Mouse (Mus musculus) MEL (cell line): Measurements from ENCODE around the gene Slc4a10. TPM values are rescaled to one million over a fixed set of nuclear protein-coding genes. Genes with fewer than 3 reads are reported as not detected.
A peak's percentile ranks its signal among the peaks of the same experiment; 100 is the strongest.

Experiments used
- DNase-seq: peaks from one replicate; pipeline ENCODE4 v3.0.0; 2011; ENCODE audit warnings: low read depth, low spot score
- H3K27ac ChIP-seq: 2 replicates; pipeline ENCODE4 v1.5.1; 2012; ENCODE audit warnings: low read depth, mild to moderate bottlenecking, control low read depth, low read length, moderate library complexity; ENCODE audit not compliant: control insufficient read depth
- H3K27me3 ChIP-seq, 2 experiments: fragments of 150-350 bp in 1 of 2; sonication (generic) in 1 of 2; 2 replicates each; pipeline ENCODE4 v1.6.1; 2012; ENCODE audit warnings: low read length in 2 of 2, mild to moderate bottlenecking in 2 of 2, improper control_type of control experiment in 1 of 2, moderate library complexity in 1 of 2; ENCODE audit not compliant: insufficient read depth in 2 of 2, control insufficient read depth in 1 of 2
- H3K36me3 ChIP-seq, 2 experiments: 2 replicates each; pipeline ENCODE4 v1.6.1; 2012 to 2014; ENCODE audit warnings: low read length in 2 of 2, improper control_type of control experiment in 1 of 2, inconsistent platforms in 1 of 2, mild to moderate bottlenecking in 1 of 2; ENCODE audit not compliant: insufficient read depth in 2 of 2, control insufficient read depth in 1 of 2
- H3K4me1 ChIP-seq, 2 experiments: fragments of 150-350 bp in 1 of 2; sonication (generic) in 1 of 2; 2 replicates each; pipeline ENCODE4 v1.6.1; 2012; ENCODE audit warnings: low read length in 2 of 2, improper control_type of control experiment in 1 of 2, mild to moderate bottlenecking in 1 of 2; ENCODE audit not compliant: insufficient read depth in 2 of 2, control insufficient read depth in 1 of 2
- H3K4me3 ChIP-seq, 2 experiments: fragments of 150-350 bp in 1 of 2; sonication (generic) in 1 of 2; 2 replicates each; pipeline ENCODE4 v1.5.1; 2012; ENCODE audit warnings: low read depth in 2 of 2, low read length in 2 of 2, mild to moderate bottlenecking in 2 of 2, moderate library complexity in 2 of 2, control low read depth in 1 of 2, improper control_type of control experiment in 1 of 2; ENCODE audit not compliant: control insufficient read depth in 1 of 2, insufficient read depth in 1 of 2
- H3K79me2 ChIP-seq: 2 replicates; pipeline ENCODE4 v1.6.1; 2012; ENCODE audit warnings: mild to moderate bottlenecking, low read length, moderate library complexity; ENCODE audit not compliant: control insufficient read depth, poor library complexity, insufficient read depth
- H3K9ac ChIP-seq: 2 replicates; pipeline ENCODE4 v1.6.1; 2012; ENCODE audit warnings: low read depth, mild to moderate bottlenecking, control low read depth, low read length, moderate library complexity; ENCODE audit not compliant: control insufficient read depth, poor library complexity, severe bottlenecking
- H3K9me3 ChIP-seq: fragments of 150-350 bp; sonication (generic); replicated peaks from 2 replicates; pipeline ENCODE4 v1.6.1; 2012; ENCODE audit warnings: mild to moderate bottlenecking, low read length, improper control_type of control experiment, moderate library complexity; ENCODE audit not compliant: insufficient read depth
- BHLHE40 ChIP-seq: IDR thresholded peaks from 2 replicates; pipeline ENCODE4 v1.6.1; 2012; ENCODE audit warnings: low read depth, mild to moderate bottlenecking, inconsistent platforms, low read length, improper control_type of control experiment, borderline replicate concordance
- ELF1 ChIP-seq: IDR thresholded peaks from 2 replicates; pipeline ENCODE4 v1.6.1; 2014; ENCODE audit warnings: low read depth, mild to moderate bottlenecking, inconsistent platforms, low read length, improper control_type of control experiment, moderate library complexity
- EP300 ChIP-seq, 2 experiments: IDR thresholded peaks; 2 replicates each; pipeline ENCODE4 v1.6.1; 2011; ENCODE audit warnings: improper control_type of control experiment in 2 of 2, low read length in 2 of 2, low read depth in 1 of 2, mild to moderate bottlenecking in 1 of 2
- ETS1 ChIP-seq: IDR thresholded peaks from 2 replicates; pipeline ENCODE4 v1.6.1; 2012; ENCODE audit warnings: low read depth, mild to moderate bottlenecking, inconsistent platforms, low read length, improper control_type of control experiment, moderate library complexity
- GABPA ChIP-seq: IDR thresholded peaks from 2 replicates; pipeline ENCODE4 v1.6.1; 2012; ENCODE audit warnings: low read depth, mild to moderate bottlenecking, inconsistent platforms, low read length, improper control_type of control experiment, moderate library complexity
- GATA1 ChIP-seq: IDR thresholded peaks from 2 replicates; pipeline ENCODE4 v1.6.1; 2011; ENCODE audit warnings: low read depth, low read length, improper control_type of control experiment
- JUND ChIP-seq: IDR thresholded peaks from 2 replicates; pipeline ENCODE4 v1.6.1; 2011; ENCODE audit warnings: low read depth, mild to moderate bottlenecking, improper control_type of control experiment, low read length
- KAT2A ChIP-seq: conservative IDR thresholded peaks from 2 replicates; pipeline ENCODE4 v1.6.1; 2012; ENCODE audit warnings: low read depth, low read length, improper control_type of control experiment, inconsistent platforms
- MAX ChIP-seq: IDR thresholded peaks from 2 replicates; pipeline ENCODE4 v1.6.1; 2011; ENCODE audit warnings: low read length, improper control_type of control experiment
- MAZ ChIP-seq: IDR thresholded peaks from 2 replicates; pipeline ENCODE4 v1.6.1; 2012; ENCODE audit warnings: low read depth, mild to moderate bottlenecking, inconsistent platforms, low read length, improper control_type of control experiment
- MXI1 ChIP-seq: IDR thresholded peaks from 2 replicates; pipeline ENCODE4 v1.6.1; 2011; ENCODE audit warnings: mild to moderate bottlenecking, low read depth, low read length, improper control_type of control experiment
- MYC ChIP-seq: IDR thresholded peaks from 2 replicates; pipeline ENCODE4 v1.6.1; 2011; ENCODE audit warnings: low read depth, mild to moderate bottlenecking, low read length, improper control_type of control experiment, moderate library complexity
- POLR2A ChIP-seq, 2 experiments: IDR thresholded peaks; 2 replicates each; pipeline ENCODE4 v1.6.1; 2011 to 2012; ENCODE audit warnings: low read length in 2 of 2, mild to moderate bottlenecking in 2 of 2, control low read depth in 1 of 2, improper control_type of control experiment in 1 of 2, low read depth in 1 of 2, moderate library complexity in 1 of 2; ENCODE audit not compliant: control insufficient read depth in 1 of 2, insufficient read depth in 1 of 2, poor library complexity in 1 of 2
- POLR2AphosphoS2 ChIP-seq: IDR thresholded peaks from 2 replicates; pipeline ENCODE4 v1.6.1; 2011; ENCODE audit warnings: low read length, improper control_type of control experiment
- POLR2AphosphoS5 ChIP-seq: IDR thresholded peaks from 2 replicates; pipeline ENCODE4 v1.6.1; 2012; ENCODE audit warnings: low read depth, borderline replicate concordance, mild to moderate bottlenecking, inconsistent platforms, low read length, moderate library complexity, mixed read lengths
- RAD21 ChIP-seq: IDR thresholded peaks from 2 replicates; pipeline ENCODE4 v1.6.1; 2011; ENCODE audit warnings: mild to moderate bottlenecking, low read depth, low read length, improper control_type of control experiment
- RCOR1 ChIP-seq: IDR thresholded peaks from 2 replicates; pipeline ENCODE4 v1.6.1; 2012; ENCODE audit warnings: low read depth, mild to moderate bottlenecking, inconsistent platforms, low read length, improper control_type of control experiment
- TAL1 ChIP-seq: IDR thresholded peaks from 2 replicates; pipeline ENCODE4 v1.6.1; 2012; ENCODE audit warnings: mild to moderate bottlenecking, inconsistent platforms, low read length, moderate library complexity, mixed read lengths
- TCF12 ChIP-seq: IDR thresholded peaks from 2 replicates; pipeline ENCODE4 v1.6.1; 2014; ENCODE audit warnings: low read depth, mild to moderate bottlenecking, inconsistent platforms, low read length, improper control_type of control experiment, moderate library complexity
- UBTF ChIP-seq: IDR thresholded peaks from 2 replicates; pipeline ENCODE4 v1.6.1; 2012; ENCODE audit warnings: low read depth, mild to moderate bottlenecking, inconsistent platforms, low read length, improper control_type of control experiment, moderate library complexity, borderline replicate concordance; ENCODE audit not compliant: insufficient read depth
- ZC3H11A ChIP-seq: IDR thresholded peaks from 2 replicates; pipeline ENCODE4 v1.6.1; 2012; ENCODE audit warnings: low read depth, mild to moderate bottlenecking, inconsistent platforms, low read length, improper control_type of control experiment
- polyA plus RNA-seq, 2 experiments: library from polyadenylated mRNA; stranded (reverse) in 1 of 2; unstranded in 1 of 2; fragments of >175 nt in 1 of 2; fragments of >200 nt in 1 of 2; gene quantifications; 2 replicates each; pipeline versions ENCODE4 v1.2.1 to v1.2.4; 2012; ENCODE audit warnings: low replicate concordance in 2 of 2, low read depth in 1 of 2; ENCODE audit not compliant: insufficient read length in 2 of 2, insufficient read depth in 1 of 2, missing spikeins in 1 of 2
- total RNA-seq: library from RNA; depleted of rRNA; stranded (reverse); fragments of 300-350 nt; gene quantifications from 2 replicates; pipeline ENCODE4 v1.2.3, GENCODE M21; 2012

The Slc4a10 gene
- total and polyA plus RNA-seq, 3 experiments: 0.08 TPM; not detected in 2

GRCm38 (mm10) chr2:62316930-62317329 lies 270.7 kb downstream of the Slc4a10 start:
- Histone ChIP-seq H3K27ac (no peak overlapping the region), H3K27me3 (no peaks in the 10 kb centered on the region), H3K79me2 (no peaks in the 10 kb centered on the region), H3K4me1 (peaks cover 3 to 5% of the 10 kb centered on the region in 2 experiments; a peak in 2 of 4 replicates), H3K9me3 (no peaks in the 10 kb centered on the region), H3K4me3 (no peak overlapping the region), H3K36me3 (peaks cover 0 to 10% of the 10 kb centered on the region in 2 experiments; a peak in 2 of 4 replicates), H3K9ac (no peak overlapping the region)
- TF ChIP-seq GATA1 (peak; percentile 79), KAT2A (no peak), BHLHE40 (peak; percentile 57; the same call in 1 of the 2 replicates), EP300 (IDR thresholded peaks at IDR 0.05; ENCODE audit: low read depth in 1 of 2, low read length in 2 of 2) (peak; percentile 77), RCOR1 (peak; percentile 57; the same call in 1 of the 2 replicates), MAX (peak; percentile 30; the same call in 1 of the 2 replicates), TCF12 (peak; percentile 83), MYC (peak; percentile 55; the same call in 1 of the 2 replicates), ETS1 (peak; percentile 78), MXI1 (peak; percentile 45), TAL1 (peak; percentile 65), UBTF (no peak), MAZ (no peak)
- peak; percentile 84 for DNase-seq

GRCm38 (mm10) chr2:62319489-62319888 lies 273.2 kb downstream of the Slc4a10 start:
- H3K4me1 ChIP-seq: peaks cover 3 to 5% of the 10 kb centered on the region in 2 experiments; a peak in 2 of 4 replicates
- DNase-seq: peak; percentile 59
- no peaks in the 10 kb centered on the region for H3K27me3 ChIP-seq
- 0 out of 4 replicates have a peak overlapping the region, but pooled peaks of 1 of the 2 experiments have one; percentile 4 for H3K4me3 ChIP-seq
- TF ChIP-seq JUND: no peak
- TF ChIP-seq GATA1: 0 out of 2 replicates have a peak, but pooled peaks have one; percentile 23
- no peak for TF ChIP-seq KAT2A
- TF ChIP-seq ZC3H11A: no peak
- TF ChIP-seq GABPA: peak; percentile 42; the same call in 1 of the 2 replicates
- TF ChIP-seq RCOR1: no peak
- no peak for TF ChIP-seq TCF12
- TF ChIP-seq POLR2AphosphoS2: no peak
- TF ChIP-seq POLR2A (IDR thresholded peaks at IDR 0.05; ENCODE audit: control insufficient read depth in 1 of 2, insufficient read depth in 1 of 2, low read depth in 1 of 2, low read length in 2 of 2, poor library complexity in 1 of 2): no peak
- TF ChIP-seq EP300 (IDR thresholded peaks at IDR 0.05; ENCODE audit: low read depth in 1 of 2, low read length in 2 of 2): peak in 1 of 2 experiments; percentile 31; a peak in 1 of 4 replicates
- no peak for TF ChIP-seq ELF1
- no peak for TF ChIP-seq RAD21
- no peak for TF ChIP-seq POLR2AphosphoS5
- TF ChIP-seq MAZ: no peak
- 0 out of 2 replicates have a peak, but pooled peaks have one; percentile 12 for TF ChIP-seq ETS1
- H3K27ac ChIP-seq: no peak overlapping the region
- no peak overlapping the region for H3K9ac ChIP-seq
- no peaks in the 10 kb centered on the region for H3K9me3 ChIP-seq
- H3K36me3 ChIP-seq: peaks cover 0 to 10% of the 10 kb centered on the region in 2 experiments; a peak in 2 of 4 replicates
- no peaks in the 10 kb centered on the region for H3K79me2 ChIP-seq
